Mouse (Mus musculus) embryonic facial prominence, embryonic 11.5 days (tissue): Measurements from ENCODE around the gene Recql. TPM values are rescaled to one million over a fixed set of nuclear protein-coding genes. Genes with fewer than 3 reads are reported as not detected.
A peak's percentile ranks its signal among the peaks of the same experiment; 100 is the strongest.

Experiments used
- ATAC-seq: fragments of 200-750 bp; cut with Nextera tagmentation; replicated peaks from 2 replicates; pipeline ENCODE4 v1.8.0; 2017; ENCODE audit warnings: low read depth; ENCODE audit not compliant: insufficient number of reproducible peaks, low FRiP score, low TSS enrichment
- DNase-seq: peaks from one replicate; pipeline ENCODE4 v3.0.0-alpha.2; 2015; ENCODE audit warnings: low spot score
- H3K27ac ChIP-seq: fragments of 300-500 bp; sonication (generic); replicated peaks from 2 replicates; pipeline ENCODE4 v1.5.1; 2014; ENCODE audit warnings: mild to moderate bottlenecking, low read depth, low read length, control low read depth
- H3K27me3 ChIP-seq: fragments of 300-500 bp; sonication (generic); 2 replicates; pipeline ENCODE4 v1.6.1; 2014; ENCODE audit warnings: mild to moderate bottlenecking, low read length, moderate library complexity, mixed read lengths; ENCODE audit not compliant: control insufficient read depth, insufficient read depth
- H3K36me3 ChIP-seq: fragments of 300-500 bp; sonication (generic); replicated peaks from 2 replicates; pipeline ENCODE4 v1.6.1; 2014; ENCODE audit warnings: low read depth, mild to moderate bottlenecking, low read length, moderate library complexity, mixed read lengths; ENCODE audit not compliant: control insufficient read depth, insufficient read depth
- H3K4me1 ChIP-seq: fragments of 300-500 bp; sonication (generic); 2 replicates; pipeline ENCODE4 v1.6.1; 2014; ENCODE audit warnings: low read length, mixed read lengths; ENCODE audit not compliant: control insufficient read depth, insufficient read depth
- H3K4me2 ChIP-seq: fragments of 300-500 bp; sonication (generic); 2 replicates; pipeline ENCODE4 v1.6.1; 2014; ENCODE audit warnings: low read depth, mild to moderate bottlenecking, control low read depth, low read length, moderate library complexity
- H3K4me3 ChIP-seq: fragments of 300-500 bp; sonication (generic); 2 replicates; pipeline ENCODE4 v1.5.1; 2014; ENCODE audit warnings: low read depth, low read length, control low read depth
- H3K9ac ChIP-seq: fragments of 300-500 bp; sonication (generic); replicated peaks from 2 replicates; pipeline ENCODE4 v1.6.1; 2014; ENCODE audit warnings: mild to moderate bottlenecking, control low read depth, low read length
- H3K9me3 ChIP-seq: fragments of 300-500 bp; sonication (generic); replicated peaks from 2 replicates; pipeline ENCODE4 v1.6.1; 2016; ENCODE audit warnings: mild to moderate bottlenecking, low read length, inconsistent platforms, mixed read lengths; ENCODE audit not compliant: control insufficient read depth
- WGBS: fragments of 180-500 bp; shearing (Covaris S2); extraction: QIAGEN DNeasy Blood & Tissue Kit; methylation state at CpG from one replicate; pipeline ENCODE4 v1.1.7; 2014; 5-methylcytosine and 5-hydroxymethylcytosine counted together
- polyA plus RNA-seq: library from polyadenylated mRNA; unstranded; fragments of >200 nt; fragmentation: Nextera tagmentation; extraction: Ambion mirVana; gene quantifications from 2 replicates; pipeline ENCODE4 v1.2.1, GENCODE M21; 2014

Recql gene
- polyA plus RNA-seq, 1 experiment from 2014 or later, result 37.3 TPM

DNA sequence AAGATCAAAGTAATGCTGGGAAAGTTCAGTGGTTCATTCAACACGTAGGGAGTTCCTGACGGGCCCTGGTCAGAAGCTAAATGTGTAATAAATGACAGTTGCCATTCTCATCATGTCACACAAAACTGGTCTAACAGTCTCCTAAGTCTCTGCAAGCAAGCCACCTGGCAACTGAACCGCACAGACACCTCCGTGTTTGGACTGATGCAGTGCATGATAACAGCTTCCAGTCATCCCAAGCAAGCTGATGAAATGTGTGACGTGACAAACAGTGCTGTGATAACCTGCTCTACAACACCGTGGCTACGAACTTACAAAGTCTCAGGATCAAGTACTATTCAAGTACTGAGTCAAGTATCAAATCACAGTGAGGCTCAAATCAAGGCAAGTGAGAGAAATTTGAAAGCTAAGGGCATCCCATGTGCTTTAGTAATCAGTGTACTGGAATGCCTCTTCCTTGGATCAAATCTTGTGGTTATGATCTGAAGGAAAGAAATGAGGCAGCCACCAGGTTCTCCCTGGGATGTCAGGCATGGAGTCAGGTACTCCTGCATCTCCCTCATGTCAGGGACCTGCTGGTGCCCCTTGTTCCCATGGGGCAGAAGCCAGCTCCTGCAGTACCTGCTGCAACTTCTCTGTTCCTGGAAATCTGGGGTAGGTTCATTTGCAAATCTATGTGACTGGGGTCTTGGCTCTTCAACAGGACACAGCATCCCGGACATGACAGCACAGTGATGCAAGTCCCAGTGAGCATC is 8.1 kb downstream of the Recql start:
- WGBS, result 90% methylated on average over 8 of the region's 8 CpGs
- Histone ChIP-seq H3K9me3 (no peaks in the 10 kb centered on the region), H3K4me1 (no peaks in the 10 kb centered on the region), H3K27ac (no peak overlapping the region), H3K36me3 (no peaks in the 10 kb centered on the region), H3K4me3 (no peak overlapping the region), H3K27me3 (no peaks in the 10 kb centered on the region), H3K4me2 (no peak overlapping the region), H3K9ac (no peak overlapping the region)
- ATAC-seq (no peak), DNase-seq (no peak)

DNA sequence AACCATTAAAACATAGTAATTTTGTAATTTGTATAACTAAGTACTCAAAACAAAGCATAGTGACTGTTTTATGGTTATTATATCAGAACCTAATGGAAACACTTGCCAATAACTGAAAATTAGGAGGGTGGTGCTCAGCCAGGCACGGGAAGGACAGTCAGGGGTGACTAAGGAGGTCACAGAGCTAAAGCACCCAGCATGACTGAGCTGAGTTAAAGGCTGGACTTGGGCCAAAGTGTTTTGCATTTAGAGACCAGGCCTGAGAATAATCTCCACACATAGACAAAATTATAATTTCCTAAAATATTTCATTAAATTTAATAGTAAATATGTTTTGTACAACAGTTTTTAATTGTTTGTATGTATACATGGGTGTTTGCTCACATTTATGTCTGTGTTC is 9.8 kb downstream of the Recql start:
- no peak overlapping the region for H3K4me3 ChIP-seq
- H3K36me3 ChIP-seq, result no peaks in the 10 kb centered on the region
- H3K27me3 ChIP-seq, result no peaks in the 10 kb centered on the region
- H3K9ac ChIP-seq, result no peak overlapping the region
- WGBS, result 73% methylated on average over 1 of the region's 1 CpGs
- H3K27ac ChIP-seq, result no peak overlapping the region
- H3K4me2 ChIP-seq, result no peak overlapping the region
- no peaks in the 10 kb centered on the region for H3K4me1 ChIP-seq
- ATAC-seq, result no peak
- no peak for DNase-seq
- H3K9me3 ChIP-seq, result no peaks in the 10 kb centered on the region

DNA sequence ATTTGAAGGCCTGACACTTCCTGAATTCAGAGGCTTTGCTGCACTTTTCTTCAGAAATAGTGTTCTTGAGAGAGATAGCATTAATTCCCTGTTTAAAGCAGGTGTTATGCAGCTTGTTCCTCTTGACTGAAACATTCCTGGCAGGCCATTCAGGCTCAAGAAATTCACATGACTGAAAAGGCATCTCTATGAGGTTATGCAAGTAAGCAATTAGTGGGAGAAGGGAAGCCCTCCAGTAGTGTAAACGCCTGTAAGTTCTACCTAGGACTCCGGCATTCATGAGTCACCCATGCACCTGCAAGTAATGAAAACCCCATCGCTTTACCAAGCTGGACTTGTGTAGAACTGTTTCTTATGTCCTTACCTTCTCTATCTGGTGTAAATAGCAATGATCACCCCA is 17.3 kb downstream of the Recql start:
- Histone ChIP-seq H3K4me2 (no peak overlapping the region), H3K9ac (no peak overlapping the region), H3K36me3 (peaks cover 3% of the 10 kb centered on the region), H3K9me3 (no peaks in the 10 kb centered on the region), H3K4me3 (no peak overlapping the region), H3K27ac (no peak overlapping the region), H3K27me3 (no peaks in the 10 kb centered on the region), H3K4me1 (no peaks in the 10 kb centered on the region)
- no peak for DNase-seq
- 87% methylated on average over 3 of the region's 3 CpGs for WGBS
- ATAC-seq, result no peak

DNA sequence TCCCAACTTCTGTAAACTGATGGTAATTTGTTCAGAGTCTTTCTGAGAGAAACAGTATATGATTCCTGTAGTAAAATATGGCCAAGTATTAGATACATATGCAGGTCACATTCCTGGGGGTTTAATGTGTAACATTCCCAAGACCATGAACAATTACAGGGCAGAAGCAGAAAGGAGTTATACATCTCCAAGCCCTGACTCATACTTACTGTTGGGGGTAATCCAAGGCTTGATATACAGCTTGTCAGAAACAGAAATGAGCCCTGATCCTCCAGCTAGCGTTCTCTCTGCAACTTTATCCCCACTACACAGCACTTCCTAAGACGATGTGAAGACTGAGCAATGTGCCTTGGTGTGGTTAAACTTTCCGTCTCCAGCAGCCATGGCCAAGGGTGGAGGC is 19.3 kb downstream of the Recql start:
- Histone ChIP-seq H3K27ac (no peak overlapping the region), H3K4me1 (no peaks in the 10 kb centered on the region), H3K27me3 (no peaks in the 10 kb centered on the region), H3K36me3 (peaks cover 3% of the 10 kb centered on the region), H3K9me3 (no peaks in the 10 kb centered on the region), H3K4me3 (no peak overlapping the region), H3K9ac (no peak overlapping the region), H3K4me2 (no peak overlapping the region)
- WGBS, result 94% methylated on average over 3 of the region's 3 CpGs
- no peak for ATAC-seq
- no peak for DNase-seq

DNA sequence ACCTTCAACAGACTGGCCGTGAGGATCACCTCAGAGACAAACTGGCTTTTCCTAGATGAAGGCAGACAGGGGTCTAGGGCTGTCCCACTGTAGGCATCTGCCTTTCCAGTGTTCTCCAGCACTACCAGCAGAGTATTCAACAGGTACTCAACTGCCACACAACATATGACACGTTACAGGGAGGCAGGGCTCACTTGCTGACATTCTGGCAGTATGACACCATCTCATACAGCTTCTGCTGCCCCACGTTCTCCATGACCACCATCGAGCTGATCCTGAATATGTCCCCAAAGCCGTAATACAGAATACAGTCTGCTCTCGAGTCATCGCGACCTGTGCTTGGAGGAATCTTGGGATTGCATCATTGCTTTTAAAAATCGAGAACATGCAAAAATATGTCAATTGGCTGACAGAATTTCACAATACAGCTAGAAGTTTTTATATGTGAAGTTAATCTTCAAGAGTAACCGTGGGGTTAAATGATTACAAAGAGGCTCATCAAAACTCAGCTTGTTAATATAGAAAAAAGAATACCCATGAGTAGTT is 20.3 kb downstream of the Recql start:
- no peak overlapping the region for H3K4me2 ChIP-seq
- DNase-seq, result no peak

DNA sequence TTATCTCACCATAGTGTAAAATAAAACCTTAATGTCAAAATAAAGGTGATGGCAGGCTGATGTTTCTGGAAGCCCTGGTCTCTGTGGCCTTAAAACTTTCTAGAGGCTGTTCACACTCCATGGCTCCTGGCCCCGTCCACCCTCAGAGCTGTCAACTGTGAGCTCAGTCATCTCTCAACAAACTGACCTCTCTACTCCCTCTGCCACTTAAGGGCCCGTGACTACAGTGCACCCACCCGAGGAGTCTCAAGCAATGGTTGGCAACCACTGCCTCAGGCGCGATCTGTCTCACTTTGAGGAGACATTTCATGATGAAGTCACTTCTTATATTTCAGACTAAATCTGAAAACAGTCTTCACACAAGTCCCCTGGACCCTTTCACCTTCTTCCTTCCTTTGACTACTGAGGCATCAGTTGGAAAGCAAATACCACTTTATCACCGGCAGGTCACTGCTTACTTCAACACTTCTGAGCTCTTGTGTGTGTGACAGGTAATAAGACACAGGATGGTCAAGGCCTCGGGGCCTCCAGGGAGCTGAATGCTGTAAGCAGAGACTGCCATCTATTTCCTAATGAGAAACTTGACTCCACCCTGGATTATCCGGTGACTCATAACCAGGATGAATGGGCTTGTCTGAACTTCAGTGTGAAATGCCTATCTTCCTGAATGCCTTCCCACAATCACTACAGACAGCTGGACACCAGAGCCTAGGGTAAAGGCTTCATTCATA is 21.0 kb downstream of the Recql start:
- no peak overlapping the region for H3K9ac ChIP-seq
- no peaks in the 10 kb centered on the region for H3K4me1 ChIP-seq
- DNase-seq (no peak), ATAC-seq (no peak)
- peaks cover 3% of the 10 kb centered on the region for H3K36me3 ChIP-seq
- no peak overlapping the region for H3K4me3 ChIP-seq
- no peaks in the 10 kb centered on the region for H3K9me3 ChIP-seq
- no peaks in the 10 kb centered on the region for H3K27me3 ChIP-seq
- WGBS, result 87% methylated on average over 8 of the region's 8 CpGs
- no peak overlapping the region for H3K4me2 ChIP-seq
- H3K27ac ChIP-seq, result no peak overlapping the region

More for the DNA sequence above, 20.3 kb downstream of the Recql start:
- Histone ChIP-seq H3K9me3 (no peaks in the 10 kb centered on the region), H3K36me3 (peaks cover 3% of the 10 kb centered on the region), H3K9ac (no peak overlapping the region), H3K4me3 (no peak overlapping the region), H3K27ac (no peak overlapping the region), H3K27me3 (no peaks in the 10 kb centered on the region), H3K4me1 (no peaks in the 10 kb centered on the region)
- WGBS, result 91% methylated on average over 10 of the region's 10 CpGs
- ATAC-seq, result no peak

DNA sequence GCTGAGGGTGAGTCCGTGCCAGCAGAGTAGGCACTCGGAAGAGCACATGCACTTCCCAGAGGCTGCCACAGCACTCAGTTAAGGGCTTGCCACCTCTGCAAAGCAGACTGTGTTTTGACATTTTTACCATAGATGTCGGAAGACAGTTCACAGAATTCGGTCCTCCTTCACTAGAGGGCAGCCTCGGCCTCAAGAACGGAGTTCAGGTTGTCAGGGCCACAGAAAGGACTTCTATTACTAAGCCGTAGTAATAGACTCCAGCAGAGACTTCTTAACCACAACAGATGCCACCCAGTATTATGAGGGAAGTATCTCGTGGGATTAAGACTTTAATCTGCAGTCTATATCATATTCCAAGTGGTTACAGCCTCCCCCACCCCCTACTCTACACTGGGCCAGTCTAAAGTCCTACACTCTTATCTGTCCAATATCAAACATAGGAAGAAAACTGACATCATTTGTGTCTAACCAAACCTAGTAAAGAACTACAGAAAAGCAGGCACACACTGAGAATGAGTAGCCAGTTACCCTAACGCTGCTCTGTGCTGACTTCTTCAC is 23.8 kb downstream of the Recql start:
- peak; percentile 25 for DNase-seq
- Histone ChIP-seq H3K4me2 (no peak overlapping the region), H3K9ac (no peak overlapping the region), H3K27me3 (no peaks in the 10 kb centered on the region), H3K9me3 (no peaks in the 10 kb centered on the region), H3K4me1 (no peaks in the 10 kb centered on the region), H3K36me3 (peaks cover 3% of the 10 kb centered on the region), H3K4me3 (no peak overlapping the region), H3K27ac (no peak overlapping the region)
- ATAC-seq, result 0 out of 2 replicates have a peak, but pooled peaks have one; percentile 63
- 66% methylated on average over 9 of the region's 9 CpGs for WGBS

DNA sequence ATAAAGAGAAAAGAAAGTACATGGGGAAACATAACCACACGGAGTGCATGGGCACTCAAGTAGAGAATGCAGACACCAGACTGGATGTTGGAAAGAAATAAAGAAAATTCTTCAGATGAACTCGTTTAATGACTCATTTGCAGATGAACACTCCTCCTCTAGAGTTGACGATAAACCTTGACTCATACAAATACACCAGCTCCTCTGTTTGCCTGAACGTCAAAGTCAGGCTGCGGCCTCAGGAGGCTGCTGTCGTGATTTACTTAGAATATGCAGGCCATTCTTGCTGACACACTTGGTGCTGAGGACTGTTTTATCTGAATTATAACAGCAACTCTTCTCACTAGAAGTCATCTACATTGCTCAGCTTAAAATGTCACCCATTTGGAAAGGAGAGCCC is 24.9 kb downstream of the Recql start:
- Histone ChIP-seq H3K9me3 (no peaks in the 10 kb centered on the region), H3K9ac (no peak overlapping the region), H3K27ac (no peak overlapping the region), H3K27me3 (no peaks in the 10 kb centered on the region), H3K4me2 (no peak overlapping the region), H3K4me3 (no peak overlapping the region), H3K36me3 (peaks cover 3% of the 10 kb centered on the region), H3K4me1 (no peaks in the 10 kb centered on the region)
- WGBS, result 96% methylated on average over 6 of the region's 6 CpGs
- ATAC-seq (no peak), DNase-seq (no peak)
